Mouse (Mus musculus): ENCODE measurements at regions not wholly inside any gene's neighbourhood (a gene's known extent, or its start where the extent isn't known, plus 50 kb on each side); places are given as distances from the start of the nearest gene placed in this dataset.
"Not testable (repeated sequence)": the region's sequence is repeated elsewhere in the genome, so short reads cannot be mapped to it uniquely, and the experiment has no call there.

- no peak for ATAC-seq (replicated peaks; ENCODE audit: low read depth, poor library complexity, severe bottlenecking)
Observed at GRCm38 (mm10) chr6:20555320-20555883, 659.9 kb upstream of the Kcnd2 start.

DNA sequence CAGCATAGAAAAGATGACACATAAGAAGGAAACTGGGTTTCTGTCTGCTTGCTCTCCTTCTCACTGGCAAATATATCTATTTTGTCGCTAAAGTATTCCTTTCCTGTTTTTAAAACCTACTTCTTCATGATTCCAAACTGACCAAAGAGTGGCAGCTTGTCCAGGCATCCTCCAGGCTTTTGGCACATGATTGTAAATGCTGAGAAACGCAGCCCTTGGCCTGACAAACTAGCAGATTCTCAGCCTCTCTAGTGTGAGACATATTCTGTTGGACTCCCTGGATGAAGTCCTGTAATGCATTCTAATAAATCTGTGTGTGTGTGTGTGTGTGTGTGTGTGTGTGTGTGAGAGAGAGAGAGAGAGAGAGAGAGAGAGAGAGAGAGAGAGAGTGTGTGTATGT is 642.7 kb upstream of the Kcnd2 start:
- no peak for ATAC-seq (replicated peaks; ENCODE audit: low read depth, poor library complexity, severe bottlenecking)

DNA sequence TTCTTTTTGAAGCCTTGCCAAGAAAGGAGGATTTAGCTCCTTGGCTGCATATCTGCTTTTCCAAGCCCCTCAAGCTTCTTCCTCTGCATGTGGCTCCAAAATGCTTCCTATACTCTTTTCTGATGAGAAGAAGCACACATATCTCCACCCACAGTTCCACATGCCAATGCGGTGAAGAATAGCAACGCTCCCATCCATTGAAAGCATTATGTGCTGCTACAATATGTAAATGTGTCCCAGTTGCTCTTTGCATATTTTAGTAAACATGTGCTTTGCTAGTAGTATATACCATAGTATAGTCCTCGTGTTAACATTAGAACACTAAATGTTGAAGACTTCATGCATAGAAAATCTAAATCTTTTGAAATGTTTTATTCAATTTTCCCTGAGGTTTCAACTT is 640.6 kb upstream of the Kcnd2 start:
- no peak for ATAC-seq (replicated peaks; ENCODE audit: low read depth, poor library complexity, severe bottlenecking)

GRCm38 (mm10) chr6:20598783-20599182 is 616.5 kb upstream of the Kcnd2 start:
- ATAC-seq (replicated peaks; ENCODE audit: low read depth, poor library complexity, severe bottlenecking) = no peak

DNA sequence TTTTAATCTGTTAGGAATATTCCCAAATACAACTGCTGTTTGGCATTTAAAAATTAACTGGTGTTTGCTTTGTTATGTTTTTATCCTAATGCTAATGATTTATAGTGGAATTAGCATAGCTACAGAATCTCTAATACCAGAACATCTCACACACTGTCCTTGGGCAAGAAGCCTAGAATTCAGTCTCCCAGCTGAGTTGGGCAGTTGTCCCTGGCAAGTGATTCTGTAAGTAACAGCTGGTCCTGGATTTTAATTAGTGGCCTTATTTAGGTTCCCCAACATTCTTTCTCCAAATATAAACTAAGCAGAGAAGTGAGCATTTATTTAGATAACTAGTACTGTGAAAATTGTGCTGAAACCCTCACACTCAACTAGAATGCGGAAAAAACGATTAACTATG is 611.1 kb upstream of the Kcnd2 start:
- no peak for ATAC-seq (replicated peaks; ENCODE audit: low read depth, poor library complexity, severe bottlenecking)

- ATAC-seq (replicated peaks; ENCODE audit: low read depth, poor library complexity, severe bottlenecking) = no peak
Observed at GRCm38 (mm10) chr6:20620476-20620875, 594.8 kb upstream of the Kcnd2 start.

DNA sequence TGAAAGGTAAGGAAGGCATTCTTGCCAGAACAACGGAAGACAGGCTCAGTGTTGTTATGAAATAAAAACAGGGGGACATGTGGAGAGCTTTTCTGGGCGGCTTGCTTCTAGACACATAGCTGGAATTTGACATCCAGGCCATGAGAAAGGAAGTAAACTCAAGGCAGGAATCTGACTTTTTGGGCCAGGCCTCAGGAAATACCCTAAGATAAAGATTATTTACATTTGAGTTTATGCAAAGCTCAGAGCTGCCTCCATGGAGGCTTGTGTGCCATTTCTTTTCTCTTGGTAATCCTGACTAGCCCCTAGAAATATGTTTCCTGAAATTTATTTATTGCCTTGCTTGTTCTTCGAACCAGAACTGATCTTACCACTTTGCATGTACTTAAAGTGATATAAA is 588.9 kb upstream of the Kcnd2 start:
- ATAC-seq (replicated peaks; ENCODE audit: low read depth, poor library complexity, severe bottlenecking) = no peak

GRCm38 (mm10) chr6:20627071-20627470 is 588.2 kb upstream of the Kcnd2 start:
- no peak for ATAC-seq (replicated peaks; ENCODE audit: low read depth, poor library complexity, severe bottlenecking)

DNA sequence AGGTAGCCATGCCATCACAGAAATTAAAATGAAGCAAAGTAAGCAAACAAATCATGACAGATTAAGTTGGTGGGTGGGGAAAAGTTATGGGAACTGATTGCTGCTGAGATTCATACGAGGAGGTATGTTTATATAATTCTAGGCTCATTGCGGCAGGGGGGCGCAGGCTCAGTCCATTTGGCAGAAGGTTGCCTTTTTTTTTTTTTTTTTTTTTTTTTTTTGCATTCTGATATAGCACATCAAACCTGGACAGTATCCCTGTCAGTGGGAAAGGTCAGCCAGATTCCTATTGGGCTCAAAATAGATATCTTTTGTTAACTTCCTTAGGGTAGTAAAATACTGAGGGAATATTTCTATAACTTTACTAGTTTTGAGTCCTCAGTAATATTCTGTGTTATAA is 575.0 kb upstream of the Kcnd2 start:
- no peak for ATAC-seq (replicated peaks; ENCODE audit: low read depth, poor library complexity, severe bottlenecking)

DNA sequence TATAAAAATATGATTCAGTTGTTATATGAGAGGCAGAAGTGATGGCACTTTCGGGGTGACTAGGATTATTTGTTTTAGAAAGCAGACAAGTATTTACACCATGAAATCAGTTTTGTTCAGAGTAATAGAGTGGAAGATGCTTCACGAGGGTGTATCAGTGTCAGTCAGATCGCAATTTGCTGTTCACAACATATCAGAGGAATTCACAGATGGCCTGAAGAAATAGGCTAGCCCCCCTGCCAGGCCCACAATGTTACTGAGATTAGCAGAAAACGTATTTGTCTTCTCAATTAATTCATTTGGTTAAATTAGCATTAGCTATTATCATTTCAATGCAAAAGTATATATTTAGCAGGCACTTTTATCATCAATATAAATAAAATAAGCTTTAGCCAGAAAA is 573.9 kb upstream of the Kcnd2 start:
- no peak for ATAC-seq (replicated peaks; ENCODE audit: low read depth, poor library complexity, severe bottlenecking)

DNA sequence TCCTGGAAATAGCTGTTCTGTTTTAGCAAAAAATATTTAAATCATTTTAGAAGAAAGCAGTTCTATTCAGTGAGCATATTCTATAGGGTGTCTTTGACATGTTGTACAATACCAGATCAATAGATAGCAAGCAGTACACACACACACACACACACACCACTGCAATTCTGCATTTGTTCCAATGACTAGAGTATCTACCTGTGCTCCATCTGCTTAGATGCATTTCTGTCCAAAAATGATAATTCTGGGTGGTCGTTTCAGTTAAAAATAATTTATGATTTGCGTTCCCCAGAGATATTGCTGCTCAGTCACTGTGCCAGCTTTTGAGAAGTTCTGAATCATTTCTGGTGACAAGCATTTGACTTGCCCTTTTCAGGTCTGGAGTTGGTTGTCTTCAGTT is 573.5 kb upstream of the Kcnd2 start:
- ATAC-seq (replicated peaks; ENCODE audit: low read depth, poor library complexity, severe bottlenecking) = no peak

GRCm38 (mm10) chr6:20657042-20657441 is 558.3 kb upstream of the Kcnd2 start:
- ATAC-seq (replicated peaks; ENCODE audit: low read depth, poor library complexity, severe bottlenecking) = no peak

DNA sequence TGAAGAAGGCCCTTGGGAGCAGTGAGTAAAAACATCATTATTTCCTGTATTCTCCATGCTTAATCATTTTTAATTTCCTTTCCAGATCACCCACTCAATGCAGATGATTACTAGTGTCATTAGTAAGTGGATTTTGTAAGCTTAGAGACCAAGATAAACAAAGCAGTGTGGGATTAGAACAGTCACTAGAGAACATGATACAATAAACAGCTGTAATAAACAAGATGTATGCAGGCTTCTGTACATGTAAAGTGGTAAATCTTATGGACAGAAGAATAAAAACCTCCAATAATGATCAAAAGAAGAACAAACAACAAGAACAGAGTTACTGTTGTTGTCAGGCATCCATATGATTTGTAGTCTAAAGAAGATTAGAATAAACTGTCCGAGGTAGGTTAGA is 542.1 kb upstream of the Kcnd2 start:
- ATAC-seq (replicated peaks; ENCODE audit: low read depth, poor library complexity, severe bottlenecking) = no peak

- not testable (repeated sequence) for ATAC-seq (replicated peaks; ENCODE audit: low read depth, poor library complexity, severe bottlenecking)
Observed at GRCm38 (mm10) chr6:20686447-20687238, 528.7 kb upstream of the Kcnd2 start.

GRCm38 (mm10) chr6:20687239-20687575 is 528.1 kb upstream of the Kcnd2 start:
- not testable (repeated sequence) for ATAC-seq (replicated peaks; ENCODE audit: low read depth, poor library complexity, severe bottlenecking)

DNA sequence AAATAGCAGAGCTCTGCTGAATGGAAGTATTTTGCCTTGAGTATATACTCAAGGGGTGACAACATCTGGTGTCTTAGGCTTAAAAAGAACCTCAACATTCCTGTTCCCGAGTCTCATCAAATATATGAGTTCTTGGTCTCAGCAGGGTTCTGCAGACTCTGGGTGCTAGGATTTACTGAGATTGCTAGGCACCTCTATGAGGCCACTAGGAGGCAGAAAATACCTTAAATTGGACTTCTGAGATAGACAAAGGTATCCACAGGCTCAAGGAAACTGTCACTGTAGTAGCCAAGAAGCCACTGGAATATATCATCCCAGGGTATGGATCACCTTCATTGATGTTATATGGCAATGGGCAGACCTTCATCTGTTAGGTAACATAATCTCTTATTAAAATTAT is 489.4 kb upstream of the Kcnd2 start:
- no peak for ATAC-seq (replicated peaks; ENCODE audit: low read depth, poor library complexity, severe bottlenecking)

DNA sequence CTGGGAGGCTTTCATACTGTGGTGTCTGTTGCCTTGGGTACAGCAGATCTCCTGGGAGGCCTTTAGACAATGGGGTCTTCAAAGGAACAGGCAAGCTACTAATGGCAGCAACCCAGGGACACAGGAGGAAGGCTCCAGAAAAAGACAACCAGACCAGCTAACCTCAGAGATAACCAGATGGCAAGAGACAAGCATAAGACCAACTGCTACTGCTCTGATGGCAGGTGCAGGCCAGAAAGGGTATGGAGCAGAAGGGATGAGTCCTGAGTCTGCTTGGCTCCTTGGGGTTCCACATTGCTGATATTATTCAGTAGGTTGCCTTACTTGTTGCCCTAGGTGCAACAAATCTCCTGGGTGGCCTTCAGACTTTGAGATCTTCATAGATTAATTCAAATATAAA is 476.2 kb upstream of the Kcnd2 start:
- no peak for ATAC-seq (replicated peaks; ENCODE audit: low read depth, poor library complexity, severe bottlenecking)

DNA sequence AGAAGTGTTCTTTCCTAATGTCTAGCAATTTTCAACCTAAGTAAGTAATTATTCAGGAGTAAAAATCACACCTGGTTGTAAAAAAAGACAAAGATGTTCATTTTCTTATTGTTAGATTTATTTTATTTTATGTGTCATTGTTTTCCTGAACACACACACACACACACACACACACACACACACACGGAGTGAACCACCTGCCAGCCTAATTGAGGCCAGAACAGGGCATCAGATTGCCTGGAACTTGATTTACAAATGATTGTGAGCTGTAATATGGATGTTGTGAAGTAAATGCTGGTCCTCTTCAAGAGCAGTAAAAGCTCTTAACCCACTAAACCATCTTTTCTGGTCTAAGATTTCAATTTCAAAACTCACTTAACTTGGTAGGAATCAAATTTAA is 474.9 kb upstream of the Kcnd2 start:
- ATAC-seq (replicated peaks; ENCODE audit: low read depth, poor library complexity, severe bottlenecking) = no peak

- ATAC-seq (replicated peaks; ENCODE audit: low read depth, poor library complexity, severe bottlenecking) = no peak
Observed at GRCm38 (mm10) chr6:20741240-20741639, 474.1 kb upstream of the Kcnd2 start.

GRCm38 (mm10) chr6:20757240-20757639 is 458.1 kb upstream of the Kcnd2 start:
- ATAC-seq (replicated peaks; ENCODE audit: low read depth, poor library complexity, severe bottlenecking) = no peak

- peak; percentile 89 for ATAC-seq (replicated peaks; ENCODE audit: low read depth, poor library complexity, severe bottlenecking)
Observed at GRCm38 (mm10) chr6:20761300-20761699, 454.0 kb upstream of the Kcnd2 start.

DNA sequence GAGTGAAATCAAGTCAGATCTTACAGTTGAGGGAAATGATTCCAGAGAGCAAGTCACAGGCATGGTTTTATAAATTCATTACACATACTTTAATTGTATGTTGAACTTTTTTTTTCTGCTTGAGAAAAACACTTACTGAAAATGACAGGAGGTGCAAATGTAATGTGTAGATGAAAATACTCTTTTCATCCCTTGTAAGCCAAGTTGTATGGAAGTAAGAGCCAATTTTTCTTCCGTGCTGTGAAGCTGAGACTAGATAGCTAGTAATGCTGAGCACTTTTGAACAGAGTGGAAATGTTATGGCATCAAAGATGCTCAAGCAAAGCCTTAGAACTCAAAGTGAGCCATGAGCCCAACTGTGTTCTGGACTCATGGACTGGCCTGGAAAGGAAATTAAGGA is 439.4 kb upstream of the Kcnd2 start:
- no peak for ATAC-seq (replicated peaks; ENCODE audit: low read depth, poor library complexity, severe bottlenecking)
